Mouse (Mus musculus): ENCODE data around the gene Ssh2.

- no peak for TF ChIP-seq CTCF (IDR thresholded peaks at IDR 0.05; ENCODE audit: borderline replicate concordance, extremely low read depth, insufficient read depth, insufficient read length)
- no peak for TF ChIP-seq POLR2A (IDR thresholded peaks at IDR 0.05; ENCODE audit: borderline replicate concordance, extremely low read depth, insufficient read depth, insufficient read length, poor library complexity, severe bottlenecking)
These were observed 201.9 kb downstream of the Ssh2 start for GRCm38 (mm10) chr11:77418021-77418420.

Data from brain, embryonic 14.5 days (tissue).